Mouse (Mus musculus) CH12.LX (cell line): ENCODE measurements at regions not wholly inside any gene's neighbourhood (a gene's known extent, or its start where the extent isn't known, plus 50 kb on each side); places are given as distances from the start of the nearest gene placed in this dataset.

ENCODE experiments used
- DNase-seq: peaks from one replicate; pipeline ENCODE4 v3.0.0-alpha.2; 2013; ENCODE audit errors: extremely low read depth
- H3K27ac ChIP-seq: 2 replicates; pipeline ENCODE4 v1.5.1; 2012; ENCODE audit warnings: low read depth, mild to moderate bottlenecking, control low read depth, moderate library complexity; ENCODE audit not compliant: insufficient read depth
- H3K27me3 ChIP-seq: replicated peaks from 2 replicates; pipeline ENCODE3; 2012; ENCODE audit warnings: inconsistent platforms
- H3K36me3 ChIP-seq, 2 experiments: replicated peaks in 1 of 2; 2 replicates each; pipeline versions ENCODE3 to v1.6.1; 2012; ENCODE audit warnings: inconsistent platforms in 1 of 2, low read length in 1 of 2, mild to moderate bottlenecking in 1 of 2, mixed read lengths in 1 of 2, moderate library complexity in 1 of 2; ENCODE audit not compliant: control insufficient read depth in 1 of 2, insufficient read depth in 1 of 2
- H3K4me1 ChIP-seq, 2 experiments: 2 replicates each; pipeline ENCODE4 v1.6.1; 2012; ENCODE audit warnings: inconsistent platforms in 1 of 2, moderate library complexity in 1 of 2; ENCODE audit not compliant: insufficient read depth in 2 of 2, control insufficient read depth in 1 of 2
- H3K4me2 ChIP-seq: 2 replicates; pipeline ENCODE4 v1.6.1; 2012; ENCODE audit warnings: low read depth, mild to moderate bottlenecking, control low read depth; ENCODE audit not compliant: poor library complexity, insufficient read depth, severe bottlenecking
- H3K4me3 ChIP-seq, 3 experiments: fragments of 150-350 bp in 1 of 3; sonication (generic) in 1 of 3; replicated peaks in 1 of 3; 2 replicates each; pipeline versions ENCODE3 to v1.5.1; 2011 to 2012; ENCODE audit warnings: low read depth in 2 of 3, low read length in 2 of 3, mild to moderate bottlenecking in 2 of 3, moderate library complexity in 2 of 3, control low read depth in 1 of 3, improper control_type of control experiment in 1 of 3, inconsistent platforms in 1 of 3, mixed read lengths in 1 of 3; ENCODE audit not compliant: poor library complexity in 1 of 3
- H3K79me2 ChIP-seq: replicated peaks from 2 replicates; pipeline ENCODE4 v1.6.1; 2012; ENCODE audit warnings: mild to moderate bottlenecking, moderate library complexity; ENCODE audit not compliant: control insufficient read depth, poor library complexity, insufficient read depth, severe bottlenecking; ENCODE audit errors: extremely low read depth
- H3K9ac ChIP-seq: 2 replicates; pipeline ENCODE4 v1.6.1; 2012; ENCODE audit warnings: low read depth, mild to moderate bottlenecking, control low read depth, moderate library complexity; ENCODE audit not compliant: insufficient read depth
- H3K9me3 ChIP-seq: replicated peaks from 2 replicates; pipeline ENCODE3; 2012; ENCODE audit warnings: low read length, inconsistent platforms, mixed read lengths
- E2F4 ChIP-seq: IDR thresholded peaks from 2 replicates; pipeline ENCODE4 v1.6.1; 2011; ENCODE audit warnings: low read depth, low read length, improper control_type of control experiment; ENCODE audit not compliant: insufficient replicate concordance
- ETS1 ChIP-seq: conservative IDR thresholded peaks from 2 replicates; pipeline ENCODE4 v1.6.1; 2012; ENCODE audit warnings: low read depth, mild to moderate bottlenecking, inconsistent platforms, low read length, improper control_type of control experiment, moderate library complexity
- HCFC1 ChIP-seq: IDR thresholded peaks from 2 replicates; pipeline ENCODE4 v1.6.1; 2012; ENCODE audit warnings: low read depth, mild to moderate bottlenecking, inconsistent platforms, low read length, improper control_type of control experiment
- JUN ChIP-seq: IDR thresholded peaks from 2 replicates; pipeline ENCODE4 v1.6.1; 2011; ENCODE audit warnings: low read depth, mild to moderate bottlenecking, low read length, improper control_type of control experiment, moderate library complexity; ENCODE audit not compliant: insufficient read depth
- JUND ChIP-seq: conservative IDR thresholded peaks from 2 replicates; pipeline ENCODE4 v1.6.1; 2011; ENCODE audit warnings: low read depth, low read length, improper control_type of control experiment
- KAT2A ChIP-seq: IDR thresholded peaks from 2 replicates; pipeline ENCODE4 v1.6.1; 2012; ENCODE audit warnings: low read length, improper control_type of control experiment, inconsistent platforms; ENCODE audit not compliant: insufficient replicate concordance
- MAFK ChIP-seq: IDR thresholded peaks from 2 replicates; pipeline ENCODE4 v1.6.1; 2011; ENCODE audit warnings: low read length, improper control_type of control experiment; ENCODE audit not compliant: insufficient replicate concordance
- MEF2A ChIP-seq: IDR thresholded peaks from 2 replicates; pipeline ENCODE4 v1.6.1; 2014; ENCODE audit warnings: low read depth, mild to moderate bottlenecking, inconsistent platforms, low read length, improper control_type of control experiment, borderline replicate concordance
- NELFE ChIP-seq: IDR thresholded peaks from 2 replicates; pipeline ENCODE4 v1.6.1; 2011; ENCODE audit warnings: low read depth, low read length, improper control_type of control experiment
- NRF1 ChIP-seq: IDR thresholded peaks from 2 replicates; pipeline ENCODE4 v1.6.1; 2014; ENCODE audit warnings: low read depth, mild to moderate bottlenecking, inconsistent platforms, low read length, improper control_type of control experiment, moderate library complexity
- PAX5 ChIP-seq: IDR thresholded peaks from 2 replicates; pipeline ENCODE4 v1.6.1; 2012; ENCODE audit warnings: low read length, inconsistent platforms, mixed read lengths
- POLR2AphosphoS2 ChIP-seq: IDR thresholded peaks from 2 replicates; pipeline ENCODE4 v1.6.1; 2011; ENCODE audit warnings: low read depth, low read length, improper control_type of control experiment
- USF1 ChIP-seq: IDR thresholded peaks from 2 replicates; pipeline ENCODE4 v1.6.1; 2014; ENCODE audit warnings: low read depth, mild to moderate bottlenecking, inconsistent platforms, low read length, improper control_type of control experiment
- dilution Hi-C: fragments of 300-500 bp; cut with MboI; formaldehyde crosslinking; loops from 2 replicates; pipeline ENCODE4 v1.14.3; 2020; ENCODE audit warnings: low sequenced_read_pairs; ENCODE audit not compliant: extremely low pct_unique_long_range_greater_than_20kb, extremely low pct_ligation_motif_present
- in situ Hi-C: fragments of 300-500 bp; cut with MboI; formaldehyde crosslinking; loops from 3 replicates; pipeline ENCODE4 v1.14.3; 2019; ENCODE audit warnings: low sequenced_read_pairs, low pct_ligation_motif_present, low pct_unique_long_range_greater_than_20kb, mixed read lengths

DNA sequence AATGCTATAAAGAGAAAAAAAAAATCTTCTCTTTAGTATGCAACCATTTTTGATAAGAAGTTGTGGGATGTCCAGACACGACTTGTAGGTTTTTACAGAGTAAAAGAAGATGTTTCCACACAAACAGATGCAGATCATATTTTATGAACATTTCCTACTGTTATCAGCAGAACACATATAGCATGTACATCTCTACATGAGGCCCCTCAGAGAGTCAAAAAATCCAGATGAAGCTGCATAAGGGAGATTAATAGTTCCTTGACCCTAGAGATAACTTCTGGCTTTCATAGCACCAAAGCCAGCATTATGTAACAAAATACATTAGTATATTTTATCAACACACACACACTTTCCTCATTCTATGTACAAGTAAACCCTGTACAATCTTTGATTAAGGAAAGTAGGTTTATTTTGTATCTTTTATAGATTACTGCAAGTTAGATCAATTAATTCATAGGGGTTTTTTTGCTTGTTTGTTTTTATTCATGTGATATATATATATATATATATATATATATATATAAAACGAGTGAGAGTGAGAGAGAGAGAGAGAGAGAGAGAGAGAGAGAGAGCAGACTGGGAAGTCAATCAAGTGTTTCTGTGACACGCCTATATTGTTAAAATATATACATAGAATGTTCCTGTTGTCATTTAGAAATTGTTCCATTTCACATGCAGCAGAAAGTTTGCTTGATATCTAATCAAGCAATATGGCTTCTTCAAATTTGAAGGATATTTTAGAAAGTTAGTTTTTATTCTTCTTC is 541.2 kb downstream of the Plcl1 start:
- in situ Hi-C loops (no loop called here), dilution Hi-C loops (no loop called here)

GRCm38 (mm10) chr1:55947618-55948283 is 542.0 kb downstream of the Plcl1 start:
- DNase-seq: no peak
- TF ChIP-seq NELFE: no peak
- TF ChIP-seq JUND: no peak
- no peak for TF ChIP-seq JUN
- TF ChIP-seq MAFK: no peak
- no peak for TF ChIP-seq KAT2A
- no peak for TF ChIP-seq E2F4
- no peak for TF ChIP-seq NRF1
- no peak for TF ChIP-seq ETS1
- no peak for TF ChIP-seq POLR2AphosphoS2
- no peak for TF ChIP-seq USF1
- Histone ChIP-seq H3K27ac (no peak overlapping the region), H3K9me3 (no peaks in the 10 kb centered on the region), H3K79me2 (no peaks in the 10 kb centered on the region), H3K4me1 (no peaks in the 10 kb centered on the region), H3K27me3 (no peaks in the 10 kb centered on the region), H3K9ac (no peak overlapping the region), H3K4me2 (no peak overlapping the region), H3K36me3 (no peaks in the 10 kb centered on the region), H3K4me3 (no peak overlapping the region)
- dilution Hi-C loops (no loop called here), in situ Hi-C loops (no loop called here)

More for the DNA sequence above, 541.2 kb downstream of the Plcl1 start:
- Histone ChIP-seq H3K27me3 (no peaks in the 10 kb centered on the region), H3K4me2 (no peak overlapping the region), H3K9me3 (no peaks in the 10 kb centered on the region), H3K4me3 (no peak overlapping the region), H3K4me1 (no peaks in the 10 kb centered on the region), H3K27ac (no peak overlapping the region), H3K79me2 (no peaks in the 10 kb centered on the region), H3K9ac (no peak overlapping the region), H3K36me3 (no peaks in the 10 kb centered on the region)
- DNase-seq: no peak
- TF ChIP-seq MEF2A: no peak
- TF ChIP-seq PAX5: no peak
- no peak for TF ChIP-seq JUND
- no peak for TF ChIP-seq HCFC1
- TF ChIP-seq NELFE: no peak
- no peak for TF ChIP-seq E2F4
- TF ChIP-seq ETS1: no peak
